Mouse (Mus musculus) embryonic facial prominence, embryonic 14.5 days (tissue): ENCODE data around the gene Myo7a. TPM values are rescaled to one million over a fixed set of nuclear protein-coding genes. Genes with fewer than 3 reads are reported as not detected.

Source experiments
- ATAC-seq: fragments of 200-750 bp; cut with Nextera tagmentation; 2 replicates; pipeline ENCODE4 v1.8.0; 2017; ENCODE audit warnings: low read depth, moderate number of reproducible peaks, moderate TSS enrichment
- DNase-seq: peaks from one replicate; pipeline ENCODE4 v3.0.0-alpha.2; 2015; ENCODE audit warnings: low spot score
- H3K27ac ChIP-seq: fragments of 300-500 bp; sonication (generic); replicated peaks from 2 replicates; pipeline ENCODE4 v1.5.1; 2014; ENCODE audit warnings: low read depth, mild to moderate bottlenecking, low read length, moderate library complexity
- H3K27me3 ChIP-seq: fragments of 300-500 bp; sonication (generic); replicated peaks from 2 replicates; pipeline ENCODE4 v1.6.1; 2014; ENCODE audit warnings: low read length; ENCODE audit not compliant: control insufficient read depth, insufficient read depth
- H3K36me3 ChIP-seq: fragments of 300-500 bp; sonication (generic); 2 replicates; pipeline ENCODE4 v1.6.1; 2014; ENCODE audit warnings: low read length, mixed read lengths; ENCODE audit not compliant: control insufficient read depth, insufficient read depth
- H3K4me1 ChIP-seq: fragments of 300-500 bp; sonication (generic); 2 replicates; pipeline ENCODE4 v1.6.1; 2014; ENCODE audit warnings: antibody characterized with exemption, low read length; ENCODE audit not compliant: control insufficient read depth, insufficient read depth
- H3K4me2 ChIP-seq: fragments of 300-500 bp; sonication (generic); 2 replicates; pipeline ENCODE4 v1.6.1; 2014; ENCODE audit warnings: low read depth, mild to moderate bottlenecking, low read length, moderate library complexity, mixed read lengths
- H3K4me3 ChIP-seq: fragments of 300-500 bp; sonication (generic); 2 replicates; pipeline ENCODE4 v1.5.1; 2014; ENCODE audit warnings: low read depth, mild to moderate bottlenecking, low read length
- H3K9ac ChIP-seq: fragments of 300-500 bp; sonication (generic); 2 replicates; pipeline ENCODE4 v1.6.1; 2014; ENCODE audit warnings: low read depth, mild to moderate bottlenecking, low read length, moderate library complexity, mixed read lengths
- H3K9me3 ChIP-seq: fragments of 300-500 bp; sonication (generic); 2 replicates; pipeline ENCODE4 v1.6.1; 2016; ENCODE audit warnings: low read length; ENCODE audit not compliant: control insufficient read depth
- WGBS: fragments of 180-500 bp; shearing (Covaris S2); extraction: QIAGEN DNeasy Blood & Tissue Kit; methylation state at CpG from one replicate; pipeline ENCODE4 v1.1.7; 2014; 5-methylcytosine and 5-hydroxymethylcytosine counted together
- polyA plus RNA-seq: library from polyadenylated mRNA; unstranded; fragments of >200 nt; fragmentation: Nextera tagmentation; extraction: Ambion mirVana; gene quantifications from 2 replicates; pipeline ENCODE4 v1.2.1, GENCODE M21; 2014

Gene Myo7a
- polyA plus RNA-seq, 1 experiment from 2014 or later, result 9.2 TPM

DNA sequence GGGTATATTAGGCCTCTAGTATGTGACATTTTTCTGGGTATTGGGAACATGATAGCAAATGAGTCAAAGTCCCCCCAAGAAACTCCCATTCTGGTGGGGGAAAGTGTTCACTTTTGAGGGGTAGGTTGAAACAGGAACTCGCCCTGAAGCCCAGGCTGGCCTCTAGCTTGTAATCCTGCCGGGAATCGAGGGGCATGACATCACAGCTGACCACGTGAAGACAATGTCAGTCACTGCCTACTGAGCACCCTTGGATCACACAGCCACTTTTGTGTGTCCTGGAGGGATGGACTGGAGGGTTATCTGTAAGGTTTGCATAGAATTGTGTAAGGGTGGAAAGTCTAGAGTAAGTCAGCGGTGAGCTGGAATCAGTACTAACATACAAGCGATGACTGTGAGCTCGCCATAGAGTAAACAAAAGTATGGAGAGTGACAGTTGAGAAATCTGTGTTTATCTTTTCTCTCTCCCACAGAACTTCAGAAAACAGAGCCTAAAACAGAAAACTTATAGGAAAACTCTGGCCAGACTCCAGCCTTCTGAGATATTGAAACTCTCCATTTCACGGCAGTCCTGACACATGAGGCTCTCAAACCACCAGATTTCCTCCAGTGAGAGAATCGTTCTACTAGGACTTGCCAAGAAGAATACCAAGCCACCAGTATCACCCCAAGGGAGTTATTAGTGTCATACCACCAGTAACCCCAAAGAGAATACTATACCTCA, 71.1 kb downstream of the Myo7a start:
- Histone ChIP-seq H3K9ac (no peak overlapping the region), H3K27me3 (no peaks in the 10 kb centered on the region), H3K4me3 (no peak overlapping the region), H3K4me2 (no peak overlapping the region), H3K36me3 (no peaks in the 10 kb centered on the region), H3K27ac (no peak overlapping the region), H3K9me3 (no peaks in the 10 kb centered on the region), H3K4me1 (no peaks in the 10 kb centered on the region)
- DNase-seq (peak; percentile 27), ATAC-seq (no peak)
- 73% methylated on average over 9 of the region's 9 CpGs for WGBS

DNA sequence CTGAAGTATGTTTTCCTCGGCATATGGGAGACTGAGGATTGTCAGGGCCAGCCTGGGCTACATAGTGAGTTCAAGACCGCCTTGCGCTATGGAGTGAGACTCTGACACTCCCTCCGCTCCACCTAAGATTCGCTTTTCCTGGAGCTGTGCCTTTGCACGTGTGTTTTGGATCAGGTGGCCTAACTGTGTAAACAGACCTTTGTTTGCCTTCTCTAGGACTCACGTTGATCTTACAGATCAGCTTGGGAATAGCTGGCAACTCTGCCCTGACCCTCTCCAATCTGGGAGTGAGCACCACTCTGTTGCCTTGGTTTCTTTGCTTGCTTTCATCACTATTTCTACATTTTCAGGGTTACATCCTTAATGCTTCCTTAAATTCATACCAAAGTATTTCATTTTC, 116.7 kb downstream of the Myo7a start:
- ATAC-seq (no peak), DNase-seq (no peak)
- Histone ChIP-seq H3K4me1 (no peaks in the 10 kb centered on the region), H3K36me3 (no peaks in the 10 kb centered on the region), H3K9ac (no peak overlapping the region), H3K27ac (no peak overlapping the region), H3K4me3 (no peak overlapping the region), H3K4me2 (no peak overlapping the region), H3K27me3 (no peaks in the 10 kb centered on the region), H3K9me3 (no peaks in the 10 kb centered on the region)
- 74% methylated on average over 7 of the region's 7 CpGs for WGBS

Other genes starting within 250 kb of the Myo7a start
- gene Gdpd4, start 199.6 kb downstream of the Myo7a start, polyA plus RNA-seq, result not detected in 2 replicates
- 2.7 and 4.8 TPM in 2 replicates for gene Omp, start 26.0 kb upstream of the Myo7a start, polyA plus RNA-seq
- 5.0 and 6.0 TPM in 2 replicates for gene Capn5, start 58.8 kb upstream of the Myo7a start, polyA plus RNA-seq
- gene B3gnt6, start 80.0 kb upstream of the Myo7a start, polyA plus RNA-seq, result 0.07 and 0.08 TPM in 2 replicates
- gene Acer3, start 201.7 kb upstream of the Myo7a start, polyA plus RNA-seq, result 31.8 and 34.3 TPM in 2 replicates
- gene Tsku, start 241.8 kb upstream of the Myo7a start, polyA plus RNA-seq, result 23.6 and 24.7 TPM in 2 replicates